Mouse (Mus musculus) embryonic facial prominence, embryonic 15.5 days (tissue): ENCODE measurements around the gene Ildr2. TPM values are rescaled to one million over a fixed set of nuclear protein-coding genes. Genes with fewer than 3 reads are reported as not detected.
A peak's percentile ranks its signal among the peaks of the same experiment; 100 is the strongest.

Experiments
- ATAC-seq: fragments of 200-750 bp; cut with Nextera tagmentation; 2 replicates; pipeline ENCODE4 v1.8.0; 2017; ENCODE audit warnings: low read depth, moderate TSS enrichment; ENCODE audit not compliant: insufficient number of reproducible peaks, low FRiP score, low TSS enrichment
- H3K27ac ChIP-seq: fragments of 300-500 bp; sonication (generic); replicated peaks from 2 replicates; pipeline ENCODE4 v1.5.1; 2015; ENCODE audit warnings: mild to moderate bottlenecking, inconsistent platforms
- H3K27me3 ChIP-seq: fragments of 300-500 bp; sonication (generic); 2 replicates; pipeline ENCODE4 v1.6.1; 2015; ENCODE audit warnings: inconsistent platforms
- H3K36me3 ChIP-seq: fragments of 300-500 bp; sonication (generic); 2 replicates; pipeline ENCODE4 v1.6.1; 2015; ENCODE audit warnings: mild to moderate bottlenecking, inconsistent platforms
- H3K4me1 ChIP-seq: fragments of 300-500 bp; sonication (generic); 2 replicates; pipeline ENCODE4 v1.6.1; 2015; ENCODE audit warnings: inconsistent platforms
- H3K4me2 ChIP-seq: fragments of 300-500 bp; sonication (generic); replicated peaks from 2 replicates; pipeline ENCODE4 v1.6.1; 2015; ENCODE audit warnings: mild to moderate bottlenecking, inconsistent platforms
- H3K4me3 ChIP-seq: fragments of 300-500 bp; sonication (generic); replicated peaks from 2 replicates; pipeline ENCODE4 v1.5.1; 2015; ENCODE audit warnings: mild to moderate bottlenecking, inconsistent platforms
- H3K9ac ChIP-seq: fragments of 300-500 bp; sonication (generic); 2 replicates; pipeline ENCODE4 v1.6.1; 2015; ENCODE audit warnings: inconsistent platforms
- H3K9me3 ChIP-seq: fragments of 300-500 bp; sonication (generic); replicated peaks from 2 replicates; pipeline ENCODE4 v1.6.1; 2016; ENCODE audit warnings: inconsistent platforms
- WGBS: fragments of 180-500 bp; shearing (Covaris S2); methylation state at CpG from one replicate; pipeline ENCODE4 v1.1.7; 2015; 5-methylcytosine and 5-hydroxymethylcytosine counted together
- polyA plus RNA-seq: library from polyadenylated mRNA; unstranded; fragments of >200 nt; fragmentation: Nextera tagmentation; extraction: Ambion mirVana; gene quantifications from 2 replicates; pipeline ENCODE4 v1.2.1, GENCODE M21; 2015

The Ildr2 gene
- polyA plus RNA-seq, 1 experiment from 2014 or later: 0.75 TPM

GRCm38 (mm10) chr1:166342539-166342938 is 88.6 kb downstream of the Ildr2 start:
- Histone ChIP-seq H3K4me2 (no peak overlapping the region), H3K27ac (no peak overlapping the region), H3K27me3 (no peaks in the 10 kb centered on the region), H3K9me3 (no peaks in the 10 kb centered on the region), H3K4me1 (no peaks in the 10 kb centered on the region), H3K9ac (no peak overlapping the region), H3K36me3 (no peaks in the 10 kb centered on the region), H3K4me3 (no peak overlapping the region)
- no peak for ATAC-seq
- 78% methylated on average over 1 of the region's 1 CpGs for WGBS

GRCm38 (mm10) chr1:166343586-166343985 is 89.6 kb downstream of the Ildr2 start:
- H3K9ac ChIP-seq: no peak overlapping the region
- H3K4me1 ChIP-seq: no peaks in the 10 kb centered on the region
- H3K4me2 ChIP-seq: no peak overlapping the region
- H3K27ac ChIP-seq: no peak overlapping the region
- 50% methylated on average over 5 of the region's 5 CpGs for WGBS
- H3K36me3 ChIP-seq: no peaks in the 10 kb centered on the region
- no peaks in the 10 kb centered on the region for H3K9me3 ChIP-seq
- no peak for ATAC-seq
- H3K4me3 ChIP-seq: no peak overlapping the region
- H3K27me3 ChIP-seq: no peaks in the 10 kb centered on the region

- H3K9ac ChIP-seq: no peak overlapping the region
- no peak overlapping the region for H3K4me3 ChIP-seq
- no peaks in the 10 kb centered on the region for H3K36me3 ChIP-seq
- no peak overlapping the region for H3K27ac ChIP-seq
- H3K4me2 ChIP-seq: no peak overlapping the region
- no peaks in the 10 kb centered on the region for H3K4me1 ChIP-seq
- 60% methylated on average over 8 of the region's 8 CpGs for WGBS
- no peak for ATAC-seq
- H3K9me3 ChIP-seq: no peaks in the 10 kb centered on the region
- no peaks in the 10 kb centered on the region for H3K27me3 ChIP-seq
Measured at GRCm38 (mm10) chr1:166344300-166345077, 90.5 kb downstream of the Ildr2 start.

- ATAC-seq: no peak
Measured at GRCm38 (mm10) chr1:166345602-166346001, 91.7 kb downstream of the Ildr2 start.

GRCm38 (mm10) chr1:166346906-166347305 is 93.0 kb downstream of the Ildr2 start:
- no peak overlapping the region for H3K9ac ChIP-seq
- no peak overlapping the region for H3K4me3 ChIP-seq
- no peak for ATAC-seq
- H3K4me2 ChIP-seq: no peak overlapping the region
- WGBS: 75% methylated on average over 3 of the region's 3 CpGs
- no peaks in the 10 kb centered on the region for H3K36me3 ChIP-seq
- H3K27me3 ChIP-seq: no peaks in the 10 kb centered on the region
- no peaks in the 10 kb centered on the region for H3K4me1 ChIP-seq
- no peaks in the 10 kb centered on the region for H3K9me3 ChIP-seq
- no peak overlapping the region for H3K27ac ChIP-seq

More at GRCm38 (mm10) chr1:166345602-166346001, 91.7 kb downstream of the Ildr2 start:
- Histone ChIP-seq H3K27me3 (no peaks in the 10 kb centered on the region), H3K36me3 (no peaks in the 10 kb centered on the region), H3K4me1 (no peaks in the 10 kb centered on the region), H3K9ac (no peak overlapping the region), H3K4me3 (no peak overlapping the region), H3K9me3 (no peaks in the 10 kb centered on the region), H3K4me2 (no peak overlapping the region), H3K27ac (no peak overlapping the region)
- WGBS: 90% methylated on average over 6 of the region's 6 CpGs

GRCm38 (mm10) chr1:166349341-166349740 is 95.4 kb downstream of the Ildr2 start:
- no peak overlapping the region for H3K4me2 ChIP-seq
- no peak for ATAC-seq
- 59% methylated on average over 3 of the region's 3 CpGs for WGBS

GRCm38 (mm10) chr1:166349751-166350150 is 95.8 kb downstream of the Ildr2 start:
- Histone ChIP-seq H3K4me1 (no peaks in the 10 kb centered on the region), H3K4me3 (no peak overlapping the region), H3K36me3 (no peaks in the 10 kb centered on the region), H3K27me3 (no peaks in the 10 kb centered on the region), H3K27ac (no peak overlapping the region), H3K4me2 (no peak overlapping the region), H3K9ac (no peak overlapping the region), H3K9me3 (no peaks in the 10 kb centered on the region)
- WGBS: 42% methylated on average over 11 of the region's 11 CpGs
- no peak for ATAC-seq

More at GRCm38 (mm10) chr1:166349341-166349740, 95.4 kb downstream of the Ildr2 start:
- H3K27me3 ChIP-seq: no peaks in the 10 kb centered on the region
- H3K36me3 ChIP-seq: no peaks in the 10 kb centered on the region
- H3K9me3 ChIP-seq: no peaks in the 10 kb centered on the region
- H3K27ac ChIP-seq: no peak overlapping the region
- H3K4me1 ChIP-seq: no peaks in the 10 kb centered on the region
- no peak overlapping the region for H3K4me3 ChIP-seq
- no peak overlapping the region for H3K9ac ChIP-seq

- Histone ChIP-seq H3K9ac (no peak overlapping the region), H3K9me3 (no peaks in the 10 kb centered on the region), H3K36me3 (no peaks in the 10 kb centered on the region), H3K27me3 (no peaks in the 10 kb centered on the region), H3K4me2 (no peak overlapping the region), H3K27ac (no peak overlapping the region), H3K4me3 (no peak overlapping the region), H3K4me1 (no peaks in the 10 kb centered on the region)
- WGBS: 23% methylated on average over 14 of the region's 14 CpGs
- ATAC-seq: peak; percentile 63; the same call in 1 of the 2 replicates
Measured at GRCm38 (mm10) chr1:166360157-166360855, 106.4 kb downstream of the Ildr2 start.

GRCm38 (mm10) chr1:166360896-166361295 is 107.0 kb downstream of the Ildr2 start:
- Histone ChIP-seq H3K27ac (no peak overlapping the region), H3K36me3 (no peaks in the 10 kb centered on the region), H3K27me3 (no peaks in the 10 kb centered on the region), H3K4me2 (no peak overlapping the region), H3K4me1 (no peaks in the 10 kb centered on the region), H3K9ac (no peak overlapping the region), H3K9me3 (no peaks in the 10 kb centered on the region), H3K4me3 (no peak overlapping the region)
- 70% methylated on average over 5 of the region's 5 CpGs for WGBS
- no peak for ATAC-seq

GRCm38 (mm10) chr1:166361842-166362241 is 107.9 kb downstream of the Ildr2 start:
- 63% methylated on average over 3 of the region's 3 CpGs for WGBS
- no peaks in the 10 kb centered on the region for H3K4me1 ChIP-seq
- H3K27me3 ChIP-seq: no peaks in the 10 kb centered on the region
- no peak for ATAC-seq
- no peaks in the 10 kb centered on the region for H3K36me3 ChIP-seq
- H3K4me3 ChIP-seq: no peak overlapping the region
- no peak overlapping the region for H3K4me2 ChIP-seq
- no peak overlapping the region for H3K27ac ChIP-seq
- no peak overlapping the region for H3K9ac ChIP-seq
- H3K9me3 ChIP-seq: no peaks in the 10 kb centered on the region

- H3K36me3 ChIP-seq: no peaks in the 10 kb centered on the region
- no peaks in the 10 kb centered on the region for H3K9me3 ChIP-seq
- no peaks in the 10 kb centered on the region for H3K4me1 ChIP-seq
- no peak overlapping the region for H3K4me2 ChIP-seq
- H3K4me3 ChIP-seq: no peak overlapping the region
- H3K9ac ChIP-seq: no peak overlapping the region
- H3K27me3 ChIP-seq: no peaks in the 10 kb centered on the region
- H3K27ac ChIP-seq: no peak overlapping the region
- 52% methylated on average over 3 of the region's 3 CpGs for WGBS
- no peak for ATAC-seq
Measured at GRCm38 (mm10) chr1:166362659-166363058, 108.7 kb downstream of the Ildr2 start.
